Mouse (Mus musculus) ovary, postnatal 10 days (tissue): ENCODE results near the gene Sulf2.
"Not testable (repeated sequence)": the region's sequence is repeated elsewhere in the genome, so short reads cannot be mapped to it uniquely, and the experiment has no call there.

Experiments
- DNase-seq: peaks from one replicate; pipeline ENCODE4 v3.0.0; 2022; ENCODE audit warnings: low spot score

Sulf2 gene

GRCm38 (mm10) chr2:166155454-166155815 is at the start of gene Sulf2:
TSS of gene Sulf2 (minus strand) at chr2:166155663.
- DNase-seq, result peak; percentile 48

- no peak for DNase-seq
Measured at GRCm38 (mm10) chr2:166204174-166204573, 48.7 kb upstream of the Sulf2 start.

- DNase-seq, result no peak
Measured at GRCm38 (mm10) chr2:166203647-166204046, 48.2 kb upstream of the Sulf2 start.

- DNase-seq, result no peak
Measured at GRCm38 (mm10) chr2:166197964-166198363, 42.5 kb upstream of the Sulf2 start.

- DNase-seq, result no peak
Measured at GRCm38 (mm10) chr2:166197064-166197463, 41.6 kb upstream of the Sulf2 start.

GRCm38 (mm10) chr2:166196080-166196786 is 40.8 kb upstream of the Sulf2 start:
- no peak for DNase-seq

GRCm38 (mm10) chr2:166195041-166195440 is 39.6 kb upstream of the Sulf2 start:
- no peak for DNase-seq

- DNase-seq, result no peak
Measured at GRCm38 (mm10) chr2:166194112-166194758, 38.8 kb upstream of the Sulf2 start.

- DNase-seq, result no peak
Measured at GRCm38 (mm10) chr2:166193509-166193908, 38.0 kb upstream of the Sulf2 start.

- DNase-seq, result no peak
Measured at GRCm38 (mm10) chr2:166190816-166191215, 35.4 kb upstream of the Sulf2 start.

GRCm38 (mm10) chr2:166189191-166189590 is 33.7 kb upstream of the Sulf2 start:
- DNase-seq, result no peak

- DNase-seq, result not testable (repeated sequence)
Measured at GRCm38 (mm10) chr2:166187874-166188453, 32.5 kb upstream of the Sulf2 start.

- DNase-seq, result not testable (repeated sequence)
Measured at GRCm38 (mm10) chr2:166187319-166187718, 31.9 kb upstream of the Sulf2 start.

GRCm38 (mm10) chr2:166186244-166186948 is 30.9 kb upstream of the Sulf2 start:
- DNase-seq, result no peak

GRCm38 (mm10) chr2:166185768-166186167 is 30.3 kb upstream of the Sulf2 start:
- no peak for DNase-seq

GRCm38 (mm10) chr2:166184417-166184816 is 29.0 kb upstream of the Sulf2 start:
- no peak for DNase-seq

- DNase-seq, result no peak
Measured at GRCm38 (mm10) chr2:166182009-166182685, 26.7 kb upstream of the Sulf2 start.

- DNase-seq, result no peak
Measured at GRCm38 (mm10) chr2:166180744-166181508, 25.5 kb upstream of the Sulf2 start.

GRCm38 (mm10) chr2:166180136-166180649 is 24.7 kb upstream of the Sulf2 start:
- DNase-seq, result no peak

GRCm38 (mm10) chr2:166179457-166180101 is 24.1 kb upstream of the Sulf2 start:
- no peak for DNase-seq
